Mouse (Mus musculus) lung, postnatal 14 days (tissue): ENCODE measurements around the gene Pate3.
"Not testable (repeated sequence)": the region's sequence is repeated elsewhere in the genome, so short reads cannot be mapped to it uniquely, and the experiment has no call there.

Source experiments
- DNase-seq: peaks from one replicate; pipeline ENCODE4 v3.0.0; 2021

Pate3 gene

GRCm38 (mm10) chr9:35648102-35648501, at the start of gene Pate3:
TSS of gene Pate3 (minus strand) at chr9:35648202.
- no peak for DNase-seq

- no peak for DNase-seq
Observed at GRCm38 (mm10) chr9:35691924-35692323, 43.9 kb upstream of the Pate3 start.

- DNase-seq, result peak; percentile 9
Observed at GRCm38 (mm10) chr9:35687013-35687412, 39.0 kb upstream of the Pate3 start, which contains the start of gene Pate1. TSS of gene Pate1 (minus strand) at chr9:35687390.

GRCm38 (mm10) chr9:35673557-35673956, 25.6 kb upstream of the Pate3 start:
- no peak for DNase-seq

GRCm38 (mm10) chr9:35632981-35633380, 15.0 kb downstream of the Pate3 start:
- no peak for DNase-seq

DNA sequence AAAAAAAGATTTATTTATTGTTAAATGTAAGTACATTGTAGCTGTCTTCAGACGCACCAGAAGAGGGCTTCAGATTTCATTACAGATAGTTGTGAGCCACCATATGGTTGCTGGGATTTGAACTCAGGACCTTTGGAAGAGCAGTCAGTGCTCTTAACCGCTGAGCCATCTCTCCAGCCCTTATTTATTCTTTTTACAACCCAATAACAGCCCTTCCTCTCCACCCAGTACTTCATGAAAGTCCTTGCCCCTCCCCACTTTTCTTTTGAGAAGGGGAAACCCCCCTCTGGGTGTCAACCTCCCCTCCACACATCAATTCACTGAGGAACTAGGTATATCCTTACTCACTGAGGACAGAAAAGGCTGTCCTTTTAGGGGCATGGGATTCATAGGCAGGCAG, 31.2 kb downstream of the Pate3 start:
- not testable (repeated sequence) for DNase-seq

GRCm38 (mm10) chr9:35614005-35614404, 34.0 kb downstream of the Pate3 start:
- no peak for DNase-seq

- DNase-seq, result no peak
Observed at GRCm38 (mm10) chr9:35611841-35612240, 36.2 kb downstream of the Pate3 start, which contains the start of gene Pate4. TSS of gene Pate4 (minus strand) at chr9:35611941.

DNA sequence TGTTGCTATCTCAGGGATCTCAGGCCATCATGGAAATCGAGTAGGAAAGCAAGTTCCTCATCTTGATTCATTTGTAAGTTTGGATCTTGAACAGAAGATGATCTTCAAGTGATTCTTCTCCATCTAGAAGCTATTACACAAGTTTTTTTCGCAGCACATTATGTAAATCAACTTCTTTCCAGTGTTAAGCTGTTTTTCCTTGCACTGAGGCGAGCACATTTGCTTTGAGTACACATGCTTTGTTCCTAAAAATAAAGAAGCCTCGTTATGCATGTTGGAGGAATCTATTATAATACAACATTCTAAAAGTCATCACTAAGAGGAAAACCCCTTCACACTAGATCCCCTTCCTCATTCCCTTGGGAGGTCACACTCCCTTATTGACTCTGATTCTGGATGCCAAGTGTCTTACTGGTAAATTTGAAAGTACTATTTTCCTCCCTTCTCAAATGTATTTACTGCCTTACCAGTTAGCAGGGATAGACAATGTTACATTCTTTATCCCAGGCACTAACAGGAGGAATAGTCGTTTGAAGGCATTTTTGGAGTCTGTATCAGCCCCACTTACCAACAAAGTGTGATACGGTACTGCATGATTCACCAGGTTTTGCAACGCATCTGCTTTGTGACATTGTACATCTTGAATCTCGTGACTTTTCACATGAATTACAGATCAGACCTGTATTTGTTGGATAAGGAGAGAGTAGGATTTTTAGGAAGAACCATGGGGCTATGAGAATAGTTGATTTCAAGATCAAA, 40.2 kb downstream of the Pate3 start:
- DNase-seq, result no peak
